18 mouse cellular contexts compared by ENCODE assay signal in the genomic region with DNA sequence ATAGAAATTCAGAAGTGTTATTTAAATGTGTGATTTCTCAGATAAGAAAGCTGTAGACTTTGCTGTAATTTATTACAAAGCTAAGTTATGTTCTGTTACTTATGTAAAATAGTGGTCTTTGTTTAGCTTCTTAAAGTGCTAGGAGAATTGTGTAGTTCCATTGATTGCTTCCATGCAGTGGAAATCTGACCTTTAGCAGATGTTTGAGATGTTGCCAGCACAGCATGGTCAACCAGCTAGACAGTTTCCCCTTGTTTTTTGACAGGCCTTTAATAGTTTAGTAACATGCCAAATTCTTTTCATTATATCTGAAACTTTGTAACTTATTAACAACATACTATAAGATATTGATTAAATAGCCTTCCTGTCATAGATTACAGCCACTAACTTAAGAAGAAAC. TPM values are rescaled to one million over a fixed set of nuclear protein-coding genes. Genes with fewer than 3 reads are reported as not detected.
DNase-seq lines count a peak whose midpoint lies in the region; ATAC-seq lines count a peak whose summit lies in the region.
"Had no signal": no experiment of that assay in that cellular context is flagged by ENCODE, and none has a peak within 500 bp of the region (broad histone marks: within the 10 kb centered on the region; RNA-seq: fewer than 3 reads in every experiment).

No protein-coding gene starts in this region.

- no peaks in the 10 kb centered on the region for H3K36me3 ChIP-seq in forebrain, embryonic 14.5 days (ENCODE audit: control insufficient read depth, insufficient read depth, low read length)
- H3K36me3 ChIP-seq in forebrain, embryonic 10.5 days (replicated peaks): no peaks in the 10 kb centered on the region
- H3K36me3 ChIP-seq: embryonic facial prominence, embryonic 12.5 days; forebrain, embryonic 12.5 days; heart, embryonic 10.5 days; hindbrain, embryonic 10.5 days had no signal

- H3K4me2 ChIP-seq in forebrain, embryonic 14.5 days (ENCODE audit: low read length): no peak overlapping the region
- H3K4me2 ChIP-seq: embryonic facial prominence, embryonic 12.5 days; forebrain, embryonic 12.5 days had no signal

- no peak overlapping the region for H3K9ac ChIP-seq in forebrain, embryonic 14.5 days (ENCODE audit: low read length)
- H3K9ac ChIP-seq: embryonic facial prominence, embryonic 12.5 days; forebrain, embryonic 12.5 days; liver, embryonic 14.5 days had no signal

- no peaks in the 10 kb centered on the region for H3K27me3 ChIP-seq in forebrain, embryonic 14.5 days (replicated peaks; ENCODE audit: control insufficient read depth, insufficient read depth, low read length)
- H3K27me3 ChIP-seq in forebrain, embryonic 10.5 days (ENCODE audit: poor library complexity, severe bottlenecking): no peaks in the 10 kb centered on the region
- H3K27me3 ChIP-seq: embryonic facial prominence, embryonic 12.5 days; forebrain, embryonic 12.5 days; megakaryocyte, embryonic 14.5 days had no signal

- no peak overlapping the region for H3K27ac ChIP-seq in forebrain, embryonic 14.5 days (ENCODE audit: low read depth, low read length)
- no peak overlapping the region for H3K27ac ChIP-seq in forebrain, embryonic 10.5 days
- H3K27ac ChIP-seq: embryonic facial prominence, embryonic 12.5 days; forebrain, embryonic 12.5 days; heart, embryonic 10.5 days; hindbrain, embryonic 10.5 days; liver, embryonic 14.5 days had no signal

- peak; percentile 21 for DNase-seq in forebrain, embryonic 14.5 days (ENCODE audit: low spot score)
- DNase-seq in forebrain, embryonic 10.5 days (ENCODE audit: extremely low spot score, low spot score): no peak
- DNase-seq in kidney, postnatal 36 days: peak; percentile 24 to 43
- DNase-seq in kidney, adult 18-20 months: no peak
- peak; percentile 81 for DNase-seq in 3T3-L1 (ENCODE audit: low read depth, low spot score)
- peak; percentile 55 for DNase-seq in embryo, embryonic 10.5 days (ENCODE audit: low spot score)
- no peak for DNase-seq in layer of hippocampus, adult 8-10 months (ENCODE audit: low spot score in 2 of 2)
- DNase-seq: cerebellum, adult 8-10 months; kidney, adult 11 months; right cerebral cortex, adult 18-20 months had no signal

- H3K4me3 ChIP-seq in forebrain, embryonic 14.5 days (ENCODE audit: low read depth, low read length): no peak overlapping the region
- no peak overlapping the region for H3K4me3 ChIP-seq in forebrain, embryonic 10.5 days
- H3K4me3 ChIP-seq: embryonic facial prominence, embryonic 12.5 days; forebrain, embryonic 12.5 days; heart, embryonic 10.5 days; hindbrain, embryonic 10.5 days; megakaryocyte, embryonic 14.5 days had no signal

- H3K4me1 ChIP-seq in forebrain, embryonic 14.5 days (ENCODE audit: control insufficient read depth, insufficient read depth, low read length): no peaks in the 10 kb centered on the region
- peaks cover 3% of the 10 kb centered on the region; the same call in 1 of the 2 replicates for H3K4me1 ChIP-seq in forebrain, embryonic 10.5 days

- no peaks in the 10 kb centered on the region for H3K9me3 ChIP-seq in forebrain, embryonic 14.5 days (replicated peaks; ENCODE audit: control insufficient read depth, low read length)
- H3K9me3 ChIP-seq in forebrain, embryonic 10.5 days: no peaks in the 10 kb centered on the region
- H3K9me3 ChIP-seq: embryonic facial prominence, embryonic 12.5 days; forebrain, embryonic 12.5 days; G1E; heart, embryonic 10.5 days; hindbrain, embryonic 10.5 days; megakaryocyte, embryonic 14.5 days had no signal

- no peak for ATAC-seq in forebrain, embryonic 14.5 days
- ATAC-seq in megakaryocyte, adult 5-6 weeks (ENCODE audit: poor library complexity, severe bottlenecking): no peak

RNA-seq across cellular contexts. Expression of gene Reep3, which starts 46.9 kb away (rescaled TPM):
- 26.7 and 28.6 TPM in 2 replicates for polyA plus RNA-seq in forebrain, embryonic 14.5 days (2014; fragmentation: Nextera tagmentation; extraction: Ambion mirVana)
- polyA plus RNA-seq in forebrain, embryonic 10.5 days (2016; fragmentation: Nextera tagmentation; extraction: Ambion mirVana): 30.9 and 32.7 TPM in 2 replicates
- 84.2 and 101 TPM in 2 replicates for total RNA-seq in megakaryocyte, adult 5-6 weeks (2015)
- total RNA-seq in megakaryocyte, adult 5-6 weeks (2017): 46.7 and 59.2 TPM in 2 replicates
- total RNA-seq in layer of hippocampus, adult 8-10 months (2022): 10 to 100 TPM; 21.0 to 24.7 (median 22.3) TPM

RNA-seq across cellular contexts. Expression of gene Jmjd1c, which starts 47.7 kb away (rescaled TPM):
- polyA plus RNA-seq in forebrain, embryonic 14.5 days (2014; fragmentation: Nextera tagmentation; extraction: Ambion mirVana): 35.1 and 42.9 TPM in 2 replicates
- polyA plus RNA-seq in forebrain, embryonic 10.5 days (2016; fragmentation: Nextera tagmentation; extraction: Ambion mirVana): 29.7 and 30.6 TPM in 2 replicates
- total RNA-seq in megakaryocyte, adult 5-6 weeks (2015): 96.1 and 96.7 TPM in 2 replicates
- 69.0 and 91.8 TPM in 2 replicates for total RNA-seq in megakaryocyte, adult 5-6 weeks (2017)
- 100 to 1,000 TPM in 2 of 4 experiments, 10 to 100 TPM in 2; 90.8 to 103 (median 98.5) TPM for total RNA-seq in layer of hippocampus, adult 8-10 months (2022)

Comparison
In these comparisons a context has a peak if more than half of its experiments do, and no peak if none do; other contexts are left out.
1. DNase-seq: peak in forebrain, embryonic 14.5 days (single experiment), kidney, postnatal 36 days (2 of 2), 3T3-L1 (single experiment) and embryo, embryonic 10.5 days (single experiment); none in forebrain, embryonic 10.5 days (single experiment), kidney, adult 18-20 months (single experiment) and layer of hippocampus, adult 8-10 months (0 of 2).